Mouse (Mus musculus) activated CD4-positive, CD25-positive, alpha-beta regulatory T cell, adult 9 weeks (primary cell): ENCODE results near the gene Fgf11. TPM values are rescaled to one million over a fixed set of nuclear protein-coding genes. Genes with fewer than 3 reads are reported as not detected.

Experiments
- polyA plus RNA-seq: library from polyadenylated mRNA; unstranded; fragments of 100-300 nt; shearing (Covaris generic); gene quantifications from one replicate; pipeline ENCODE4 v1.2.1, GENCODE M21; 2017

Fgf11 gene
- polyA plus RNA-seq: not detected

GRCm38 (mm10) chr11:69801379-69801977, at the start of gene Fgf11:
Gene Fgf11 (minus strand): TSS chr11:69801857.

DNA sequence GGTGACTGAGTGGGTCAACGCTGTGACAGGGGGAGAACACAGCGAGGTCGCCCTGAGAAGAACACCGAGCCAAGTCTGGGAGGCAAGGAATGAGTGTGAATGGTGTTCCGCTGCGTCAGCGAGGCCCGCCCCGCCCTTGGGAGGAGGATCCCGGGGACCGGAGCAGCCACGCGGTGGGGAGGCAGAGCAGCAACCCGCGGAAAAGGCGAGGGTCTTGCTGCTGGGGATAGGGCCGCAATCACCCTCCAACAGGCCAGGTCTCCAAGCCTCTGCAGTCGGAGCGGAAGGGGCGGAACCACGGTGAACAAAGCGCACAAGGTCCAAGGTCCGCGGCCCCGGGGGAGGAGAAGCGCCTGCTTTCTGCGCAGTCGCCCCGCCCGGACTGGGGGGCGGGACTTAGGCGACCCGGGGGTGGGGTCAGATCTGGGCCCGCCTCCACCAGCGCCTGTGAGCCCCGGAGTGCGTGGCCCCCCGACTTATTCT, 44.6 kb upstream of the Fgf11 start, which contains the start of gene Plscr3:
Gene Plscr3, plus strand, starts transcription at position 179 of the 483 bp plus-strand sequence.

GRCm38 (mm10) chr11:69837952-69838713, 36.5 kb upstream of the Fgf11 start, which contains the start of gene Tmem256:
Gene Tmem256 (plus strand): TSS chr11:69838514.

DNA sequence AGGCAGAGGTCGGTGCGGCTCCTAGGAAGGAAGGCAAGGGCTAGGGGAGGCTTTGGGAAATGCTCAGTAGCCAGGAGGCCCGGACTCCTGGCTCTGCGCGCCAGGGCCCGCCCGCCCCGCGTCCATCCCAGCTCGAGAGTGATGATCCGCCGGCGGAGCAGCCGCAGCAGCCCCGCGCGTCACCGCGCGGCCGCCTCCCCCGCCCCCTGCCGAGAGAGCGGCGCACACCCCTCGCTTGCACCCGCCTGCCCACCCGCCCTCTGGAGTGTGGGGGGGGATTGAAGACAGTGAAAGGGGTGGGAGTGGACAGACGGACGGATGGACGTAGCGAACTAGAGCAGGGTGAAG, 35.9 kb upstream of the Fgf11 start, which contains the start of gene Nlgn2:
Gene Nlgn2, minus strand, starts transcription at position 181 of the 348 bp plus-strand sequence.

GRCm38 (mm10) chr11:69822080-69822479, 20.4 kb upstream of the Fgf11 start, which contains the start of gene Spem1:
Gene Spem1 (minus strand): TSS chr11:69822180.

DNA sequence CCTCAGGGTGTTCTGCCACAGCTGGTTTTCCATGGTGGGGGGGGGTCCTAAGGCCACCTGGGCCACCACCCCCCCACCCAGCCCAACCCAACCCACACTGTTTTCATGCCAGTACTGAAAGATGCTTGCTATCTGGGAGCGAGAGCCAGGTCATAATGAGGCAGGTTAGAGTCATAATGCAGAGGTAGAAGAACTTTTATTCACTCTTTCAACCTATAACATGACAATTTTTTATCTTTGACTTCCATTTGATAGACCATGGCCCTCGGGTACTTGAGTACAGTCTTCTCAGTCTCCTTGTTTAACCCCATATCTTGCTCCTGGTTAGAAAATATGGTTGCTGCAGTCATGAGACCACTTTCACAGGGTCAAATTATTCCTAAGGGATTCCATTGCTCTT, 16.7 kb upstream of the Fgf11 start, which contains the start of gene Spem2:
Gene Spem2, minus strand, starts transcription at position 101 of the 400 bp plus-strand sequence.

GRCm38 (mm10) chr11:69815155-69815554, 13.5 kb upstream of the Fgf11 start, which contains the start of gene Gm39566:
Gene Gm39566 (minus strand): TSS chr11:69815298.

DNA sequence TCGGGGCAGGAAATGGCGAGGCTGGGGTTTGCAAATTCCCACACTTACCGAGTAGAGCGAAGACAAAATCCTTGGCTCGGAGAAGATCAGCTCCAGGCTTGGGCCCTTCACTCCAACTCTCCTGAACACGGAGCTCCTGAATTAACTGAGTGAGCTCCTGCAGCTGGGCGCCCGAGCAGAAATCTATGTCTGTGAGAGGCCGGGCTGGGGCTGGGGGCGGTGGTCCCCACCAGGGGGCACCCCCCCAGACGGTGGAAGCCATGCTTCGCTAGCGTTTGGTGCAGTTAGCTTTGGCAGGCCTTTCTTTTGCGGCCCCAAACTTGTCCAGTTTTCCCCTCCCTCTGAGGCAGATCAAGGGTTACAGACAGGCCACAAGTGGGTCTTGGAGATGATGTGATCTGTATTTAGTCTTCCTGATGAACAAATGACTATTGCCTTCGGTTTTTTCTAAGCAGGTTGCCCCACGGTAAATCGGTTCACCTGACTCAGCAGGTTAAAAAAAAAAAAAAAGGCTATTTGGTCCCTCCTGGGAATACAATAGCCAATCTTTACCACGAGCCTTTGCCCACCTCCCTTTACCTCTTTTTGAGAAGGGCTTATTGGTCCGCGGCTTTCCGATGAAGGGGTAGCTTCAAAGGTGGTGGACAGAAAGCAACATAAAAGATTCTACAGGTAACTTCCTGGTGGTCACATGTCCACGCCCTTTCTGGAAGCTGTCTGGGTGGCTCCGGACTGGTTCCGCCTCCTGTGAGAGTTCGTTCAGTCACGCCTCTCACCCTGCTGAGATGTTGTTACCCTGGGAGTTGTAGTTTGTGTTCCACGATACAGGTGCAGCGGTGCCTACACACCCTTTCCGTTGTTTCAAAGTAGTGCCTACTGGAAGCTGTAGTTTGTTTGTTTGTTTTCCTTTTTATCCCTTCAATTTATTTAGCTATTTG, 3.6 kb upstream of the Fgf11 start, which contains the start of gene Tmem102:
Gene Tmem102, minus strand, starts transcription at position 653 of the 938 bp plus-strand sequence.

GRCm38 (mm10) chr11:69795168-69795982, 6.3 kb downstream of the Fgf11 start, which contains the start of gene Chrnb1:
Gene Chrnb1 (minus strand): TSS chr11:69795943.

DNA sequence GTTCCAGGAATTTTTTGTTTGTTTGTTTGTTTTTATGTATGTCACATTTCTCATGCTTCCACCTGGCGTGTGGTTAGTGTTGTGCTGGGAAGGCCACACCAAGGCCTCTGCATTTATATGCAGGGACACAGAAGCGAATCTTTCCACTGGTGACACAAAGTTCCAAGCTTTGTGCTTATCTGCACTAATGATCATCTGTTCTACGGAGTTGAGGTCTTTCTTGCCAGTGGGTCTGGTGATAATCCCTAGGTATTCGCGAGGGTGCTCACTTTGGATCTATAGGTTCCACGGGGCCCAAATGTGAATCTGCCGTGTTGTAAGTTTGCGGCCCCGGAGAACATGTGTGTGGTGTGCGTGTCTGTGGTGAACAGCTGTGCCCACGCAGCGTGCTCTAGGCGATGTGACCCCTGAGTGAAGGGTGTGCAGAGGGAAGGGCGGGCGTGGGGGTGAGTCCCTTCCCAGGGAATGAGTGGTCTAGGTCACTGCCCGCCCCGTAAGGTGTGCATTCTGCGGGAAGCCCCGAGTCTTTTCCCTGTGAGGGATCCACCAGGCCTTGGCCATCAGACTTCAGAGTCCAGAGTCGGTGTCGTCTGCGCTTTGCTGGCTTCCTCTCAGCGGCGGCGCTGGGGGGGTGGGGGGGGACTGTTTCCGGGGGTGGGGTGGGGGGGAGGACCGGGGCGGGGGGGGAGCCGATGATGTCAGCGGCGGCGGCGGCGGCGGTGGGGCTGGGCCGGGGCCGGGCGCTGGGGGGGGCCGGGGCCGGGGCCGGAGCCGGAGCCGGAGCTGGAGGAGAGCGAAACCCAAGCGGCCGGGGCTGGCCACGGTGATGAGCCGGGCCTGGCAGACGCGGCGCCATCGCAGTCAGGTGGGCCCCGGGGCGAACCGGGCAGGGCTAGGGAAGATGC, 36.2 kb downstream of the Fgf11 start, which contains the start of gene Zbtb4:
Gene Zbtb4, plus strand, starts transcription at position 692 of the 905 bp plus-strand sequence.

GRCm38 (mm10) chr11:69761868-69762267, 39.8 kb downstream of the Fgf11 start, which contains the start of gene Slc35g3:
Gene Slc35g3 (minus strand): TSS chr11:69761968.

GRCm38 (mm10) chr11:69758478-69758970, 43.1 kb downstream of the Fgf11 start, which contains the start of gene Polr2a:
Gene Polr2a (minus strand): TSS chr11:69758637.

Other genes with a start within 250 kb of the Fgf11 start
- gene Efnb3, start 241.7 kb downstream of the Fgf11 start, polyA plus RNA-seq: 0.50 TPM
- 34.5 TPM for gene Wrap53, start 221.6 kb downstream of the Fgf11 start, polyA plus RNA-seq
- gene Trp53, start 221.5 kb downstream of the Fgf11 start, polyA plus RNA-seq: 251 TPM
- gene Atp1b2, start 195.9 kb downstream of the Fgf11 start, polyA plus RNA-seq: not detected
- not detected for gene Shbg, start 184.0 kb downstream of the Fgf11 start, polyA plus RNA-seq
- gene Sat2, start 179.8 kb downstream of the Fgf11 start, polyA plus RNA-seq: not detected
- 8.7 TPM for gene Fxr2, start 168.9 kb downstream of the Fgf11 start, polyA plus RNA-seq
- gene Sox15, start 146.5 kb downstream of the Fgf11 start, polyA plus RNA-seq: not detected
- 54.7 TPM for gene Mpdu1, start 139.2 kb downstream of the Fgf11 start, polyA plus RNA-seq
- 10.0 TPM for gene Cd68, start 135.7 kb downstream of the Fgf11 start, polyA plus RNA-seq
- gene Eif4a1, start 129.4 kb downstream of the Fgf11 start, polyA plus RNA-seq: 587 TPM
- gene Senp3, start 119.8 kb downstream of the Fgf11 start, polyA plus RNA-seq: 41.0 TPM
- gene Tnfsf13, start 116.1 kb downstream of the Fgf11 start, polyA plus RNA-seq: not detected
- not detected for gene Tnfsf12, start 106.0 kb downstream of the Fgf11 start, polyA plus RNA-seq
- gene Tnfsfm13, start 105.8 kb downstream of the Fgf11 start, polyA plus RNA-seq: not detected
- gene Polr2a, start 43.2 kb downstream of the Fgf11 start, polyA plus RNA-seq: 59.9 TPM
- not detected for gene Slc35g3, start 39.9 kb downstream of the Fgf11 start, polyA plus RNA-seq
- gene Zbtb4, start 35.9 kb downstream of the Fgf11 start, polyA plus RNA-seq: 4.5 TPM
- gene Chrnb1, start 5.9 kb downstream of the Fgf11 start, polyA plus RNA-seq: 4.8 TPM
- gene Tmem102, start 3.8 kb upstream of the Fgf11 start, polyA plus RNA-seq: not detected
- not detected for gene Gm39566, start 13.4 kb upstream of the Fgf11 start, polyA plus RNA-seq
- gene Spem2, start 16.6 kb upstream of the Fgf11 start, polyA plus RNA-seq: not detected
- not detected for gene Spem1, start 20.3 kb upstream of the Fgf11 start, polyA plus RNA-seq
- gene Nlgn2, start 35.9 kb upstream of the Fgf11 start, polyA plus RNA-seq: 0.56 TPM
- gene Tmem256, start 36.7 kb upstream of the Fgf11 start, polyA plus RNA-seq: 125 TPM
- 23.8 TPM for gene Plscr3, start 44.5 kb upstream of the Fgf11 start, polyA plus RNA-seq
- gene Tnk1, start 56.9 kb upstream of the Fgf11 start, polyA plus RNA-seq: not detected
- not detected for gene Tmem95, start 76.2 kb upstream of the Fgf11 start, polyA plus RNA-seq
- 2.1 TPM for gene Kctd11, start 79.5 kb upstream of the Fgf11 start, polyA plus RNA-seq
- gene Acap1, start 93.7 kb upstream of the Fgf11 start, polyA plus RNA-seq: 613 TPM
- gene 2810408A11Rik, start 99.1 kb upstream of the Fgf11 start, polyA plus RNA-seq: 2.8 TPM
- gene Neurl4, start 99.2 kb upstream of the Fgf11 start, polyA plus RNA-seq: 3.6 TPM
- gene Gps2, start 112.0 kb upstream of the Fgf11 start, polyA plus RNA-seq: 135 TPM
- gene Eif5a, start 120.1 kb upstream of the Fgf11 start, polyA plus RNA-seq: 1,138 TPM
- gene Ybx2, start 133.9 kb upstream of the Fgf11 start, polyA plus RNA-seq: not detected
- 0.31 TPM for gene Slc2a4, start 146.3 kb upstream of the Fgf11 start, polyA plus RNA-seq
- gene Cldn7, start 162.9 kb upstream of the Fgf11 start, polyA plus RNA-seq: not detected
- 30.2 TPM for gene Ctdnep1, start 179.3 kb upstream of the Fgf11 start, polyA plus RNA-seq
- gene Elp5, start 180.7 kb upstream of the Fgf11 start, polyA plus RNA-seq: 70.4 TPM
- gene Gabarap, start 189.3 kb upstream of the Fgf11 start, polyA plus RNA-seq: 493 TPM
- 114 TPM for gene Phf23, start 193.9 kb upstream of the Fgf11 start, polyA plus RNA-seq
- gene Dvl2, start 198.7 kb upstream of the Fgf11 start, polyA plus RNA-seq: 19.7 TPM
- gene Acadvl, start 213.6 kb upstream of the Fgf11 start, polyA plus RNA-seq: 120 TPM
- gene Dlg4, start 215.1 kb upstream of the Fgf11 start, polyA plus RNA-seq: 9.4 TPM